Mouse (Mus musculus) intestine, embryonic 16.5 days (tissue): ENCODE results near the gene P3h3. TPM values are rescaled to one million over a fixed set of nuclear protein-coding genes. Genes with fewer than 3 reads are reported as not detected.
A peak's percentile ranks its signal among the peaks of the same experiment; 100 is the strongest.

Source experiments
- ATAC-seq: fragments of 200-750 bp; cut with Nextera tagmentation; 2 replicates; pipeline ENCODE4 v1.8.0; 2017; ENCODE audit warnings: moderate TSS enrichment, moderate library complexity
- H3K27ac ChIP-seq: fragments of 300-500 bp; sonication (generic); 2 replicates; pipeline ENCODE4 v1.5.1; 2014; ENCODE audit warnings: mild to moderate bottlenecking, low read length
- H3K27me3 ChIP-seq: fragments of 300-500 bp; sonication (generic); replicated peaks from 2 replicates; pipeline ENCODE4 v1.6.1; 2014; ENCODE audit warnings: low read length, control low read depth, mixed read lengths; ENCODE audit not compliant: control insufficient read depth, insufficient read depth
- H3K36me3 ChIP-seq: fragments of 300-500 bp; sonication (generic); 2 replicates; pipeline ENCODE4 v1.6.1; 2014; ENCODE audit warnings: low read length, control low read depth; ENCODE audit not compliant: control insufficient read depth, insufficient read depth
- H3K4me1 ChIP-seq: fragments of 300-500 bp; sonication (generic); 2 replicates; pipeline ENCODE4 v1.6.1; 2014; ENCODE audit warnings: low read length, control low read depth, mixed read lengths; ENCODE audit not compliant: control insufficient read depth, insufficient read depth
- H3K4me2 ChIP-seq: fragments of 300-500 bp; sonication (generic); 2 replicates; pipeline ENCODE4 v1.6.1; 2014; ENCODE audit warnings: low read depth, low read length, control low read depth
- H3K4me3 ChIP-seq: fragments of 300-500 bp; sonication (generic); 2 replicates; pipeline ENCODE4 v1.5.1; 2014; ENCODE audit warnings: mild to moderate bottlenecking, low read length
- H3K9ac ChIP-seq: fragments of 300-500 bp; sonication (generic); 2 replicates; pipeline ENCODE4 v1.6.1; 2014; ENCODE audit warnings: low read depth, low read length
- H3K9me3 ChIP-seq: fragments of 300-500 bp; sonication (generic); 2 replicates; pipeline ENCODE4 v1.6.1; 2016; ENCODE audit warnings: low read length, control low read depth; ENCODE audit not compliant: control insufficient read depth
- WGBS: fragments of 180-500 bp; shearing (Covaris S2); extraction: QIAGEN DNeasy Blood & Tissue Kit; methylation state at CpG from one replicate; pipeline ENCODE4 v1.1.7; 2014; 5-methylcytosine and 5-hydroxymethylcytosine counted together
- polyA plus RNA-seq: library from polyadenylated mRNA; unstranded; fragments of >200 nt; fragmentation: Nextera tagmentation; extraction: Ambion mirVana; gene quantifications from 2 replicates; pipeline ENCODE4 v1.2.1, GENCODE M21; 2015

The P3h3 gene
- polyA plus RNA-seq, 1 experiment from 2014 or later = 5.6 TPM

GRCm38 (mm10) chr6:124828868-124829798 lies 28.4 kb downstream of the P3h3 start, which contains the start of the genes Usp5 and Cdca3:
TSS of gene Usp5 (minus strand) at chr6:124829484.
TSS of gene Cdca3 (plus strand) at chr6:124829547.
- peak within 1 kb of the TSS; percentile 90 for H3K4me2 ChIP-seq
- under 1% methylated on average over 55 of the region's 55 CpGs for whole genome bisulfite sequencing

GRCm38 (mm10) chr6:124828101-124828592 lies 29.4 kb downstream of the P3h3 start:
- Histone ChIP-seq H3K9ac (peak overlapping the region; percentile 73), H3K36me3 (peaks cover 23% of the 10 kb centered on the region), H3K4me3 (peak overlapping the region; percentile 76), H3K4me1 (peaks cover 10% of the 10 kb centered on the region), H3K9me3 (no peaks in the 10 kb centered on the region), H3K27me3 (no peaks in the 10 kb centered on the region), H3K4me2 (peak overlapping the region; percentile 85), H3K27ac (peak overlapping the region; percentile 20; the same call in 1 of the 2 replicates)
- 23% methylated on average over 10 of the region's 10 CpGs for WGBS
- ATAC-seq = no peak

More at GRCm38 (mm10) chr6:124828868-124829798, 28.4 kb downstream of the P3h3 start, which contains the start of the genes Usp5 and Cdca3:
- peaks cover 10% of the 10 kb centered on the region for H3K4me1 ChIP-seq
- no peaks in the 10 kb centered on the region for H3K27me3 ChIP-seq
- peaks cover 16% of the 10 kb centered on the region for H3K36me3 ChIP-seq
- H3K9me3 ChIP-seq = no peaks in the 10 kb centered on the region
- peak; percentile 95 for ATAC-seq
- H3K27ac ChIP-seq = peak within 1 kb of the TSS; percentile 96
- peak within 1 kb of the TSS; percentile 86 for H3K9ac ChIP-seq
- H3K4me3 ChIP-seq = peak within 1 kb of the TSS; percentile 76

GRCm38 (mm10) chr6:124822049-124822448 lies 35.5 kb downstream of the P3h3 start:
- WGBS = 92% methylated on average over 4 of the region's 4 CpGs
- no peak overlapping the region for H3K9ac ChIP-seq
- no peaks in the 10 kb centered on the region for H3K9me3 ChIP-seq
- no peaks in the 10 kb centered on the region; the same call in 1 of the 2 replicates for H3K4me1 ChIP-seq
- peaks cover 41% of the 10 kb centered on the region for H3K36me3 ChIP-seq
- no peak overlapping the region for H3K27ac ChIP-seq
- no peak overlapping the region for H3K4me3 ChIP-seq
- no peaks in the 10 kb centered on the region for H3K27me3 ChIP-seq
- ATAC-seq = no peak
- no peak overlapping the region for H3K4me2 ChIP-seq

GRCm38 (mm10) chr6:124820891-124821290 lies 36.7 kb downstream of the P3h3 start:
- H3K4me1 ChIP-seq = no peaks in the 10 kb centered on the region
- H3K4me3 ChIP-seq = no peak overlapping the region
- no peak overlapping the region for H3K27ac ChIP-seq
- H3K9ac ChIP-seq = no peak overlapping the region
- H3K4me2 ChIP-seq = no peak overlapping the region
- no peaks in the 10 kb centered on the region for H3K27me3 ChIP-seq
- H3K9me3 ChIP-seq = no peaks in the 10 kb centered on the region
- 89% methylated on average over 5 of the region's 5 CpGs for WGBS
- peaks cover 47% of the 10 kb centered on the region for H3K36me3 ChIP-seq
- ATAC-seq = no peak

- Histone ChIP-seq H3K27me3 (no peaks in the 10 kb centered on the region), H3K36me3 (peaks cover 31% of the 10 kb centered on the region), H3K9ac (no peak overlapping the region), H3K4me3 (no peak overlapping the region), H3K4me2 (no peak overlapping the region), H3K9me3 (no peaks in the 10 kb centered on the region), H3K27ac (no peak overlapping the region), H3K4me1 (peaks cover 14% of the 10 kb centered on the region)
- 87% methylated on average over 8 of the region's 8 CpGs for WGBS
- no peak for ATAC-seq
These were observed 39.6 kb downstream of the P3h3 start for GRCm38 (mm10) chr6:124817971-124818370.

- Histone ChIP-seq H3K36me3 (peaks cover 27% of the 10 kb centered on the region), H3K27me3 (no peaks in the 10 kb centered on the region), H3K27ac (no peak overlapping the region), H3K9me3 (no peaks in the 10 kb centered on the region), H3K4me1 (peaks cover 14% of the 10 kb centered on the region), H3K9ac (no peak overlapping the region), H3K4me3 (no peak overlapping the region), H3K4me2 (no peak overlapping the region)
- no peak for ATAC-seq
- 96% methylated on average over 8 of the region's 8 CpGs for WGBS
These were observed 40.0 kb downstream of the P3h3 start for GRCm38 (mm10) chr6:124817563-124817962.

GRCm38 (mm10) chr6:124817125-124817524 lies 40.4 kb downstream of the P3h3 start:
- ATAC-seq = no peak
- Histone ChIP-seq H3K9me3 (no peaks in the 10 kb centered on the region), H3K4me3 (no peak overlapping the region), H3K36me3 (peaks cover 27% of the 10 kb centered on the region), H3K4me1 (peaks cover 18% of the 10 kb centered on the region), H3K27me3 (no peaks in the 10 kb centered on the region), H3K9ac (no peak overlapping the region), H3K27ac (no peak overlapping the region), H3K4me2 (no peak overlapping the region)
- WGBS = 94% methylated on average over 11 of the region's 11 CpGs

- no peak overlapping the region for H3K4me2 ChIP-seq
- no peaks in the 10 kb centered on the region for H3K9me3 ChIP-seq
- peaks cover 22% of the 10 kb centered on the region for H3K4me1 ChIP-seq
- WGBS = 83% methylated on average over 4 of the region's 4 CpGs
- H3K9ac ChIP-seq = no peak overlapping the region
- no peak overlapping the region for H3K4me3 ChIP-seq
- peaks cover 29% of the 10 kb centered on the region for H3K36me3 ChIP-seq
- ATAC-seq = no peak
- H3K27ac ChIP-seq = no peak overlapping the region
- H3K27me3 ChIP-seq = no peaks in the 10 kb centered on the region
These were observed 40.9 kb downstream of the P3h3 start for GRCm38 (mm10) chr6:124816611-124817010.
